Mouse (Mus musculus): ENCODE data around the gene Mfn1.

DNA sequence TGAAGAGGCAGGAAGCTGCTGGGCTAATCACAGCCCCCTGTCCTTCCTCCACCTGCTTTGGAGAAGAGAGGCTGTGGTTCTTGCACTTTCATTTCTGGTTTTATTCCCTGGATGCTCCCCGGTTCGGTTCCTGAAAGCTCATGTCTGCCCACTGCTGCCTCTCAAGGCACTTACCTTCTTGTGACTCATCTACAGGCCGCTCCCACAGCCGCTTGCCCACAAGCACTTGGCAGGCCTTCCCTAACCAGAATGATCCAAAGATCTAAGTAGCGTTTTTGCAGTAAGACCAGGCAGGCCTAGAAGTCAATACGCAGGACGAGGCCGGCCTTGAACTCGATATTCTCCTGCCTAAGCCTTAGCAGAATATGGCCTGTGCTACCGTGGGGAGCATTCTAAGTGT lies 71.8 kb downstream of the Mfn1 start:
- no peak for TF ChIP-seq CTCF (IDR thresholded peaks at IDR 0.05; ENCODE audit: control insufficient read depth, insufficient read depth, insufficient replicate concordance, low read depth, low read length)
- no peak for TF ChIP-seq POLR2A (IDR thresholded peaks at IDR 0.05; ENCODE audit: control insufficient read depth, low read depth, low read length)
